Mouse (Mus musculus) erythroid progenitor cell, adult 5-6 weeks (primary cell): Measurements from ENCODE around the gene Mapk1ip1l. TPM values are rescaled to one million over a fixed set of nuclear protein-coding genes. Genes with fewer than 3 reads are reported as not detected.

ENCODE experiments used
- ATAC-seq: replicated peaks from 2 replicates; pipeline ENCODE4 v1.8.0; 2016; ENCODE audit warnings: moderate number of reproducible peaks, mild to moderate bottlenecking, moderate TSS enrichment, inconsistent platforms; ENCODE audit not compliant: poor library complexity, low FRiP score, severe bottlenecking
- total RNA-seq, 2 experiments: library from RNA; stranded (forward) in 1 of 2; stranded (reverse) in 1 of 2; fragments of 150-400 nt in 1 of 2; fragments of 186-747, 209-891 nt in 1 of 2; gene quantifications; 2 replicates each; pipeline versions ENCODE4 v1.2.3 to v1.2.4; 2015 to 2017; ENCODE audit warnings: low replicate concordance in 2 of 2

The Mapk1ip1l gene
- total RNA-seq (2015; ENCODE audit: low replicate concordance), result 51.9 and 67.5 TPM in 2 replicates
- total RNA-seq (2017; ENCODE audit: low replicate concordance), result 43.9 and 56.0 TPM in 2 replicates

DNA sequence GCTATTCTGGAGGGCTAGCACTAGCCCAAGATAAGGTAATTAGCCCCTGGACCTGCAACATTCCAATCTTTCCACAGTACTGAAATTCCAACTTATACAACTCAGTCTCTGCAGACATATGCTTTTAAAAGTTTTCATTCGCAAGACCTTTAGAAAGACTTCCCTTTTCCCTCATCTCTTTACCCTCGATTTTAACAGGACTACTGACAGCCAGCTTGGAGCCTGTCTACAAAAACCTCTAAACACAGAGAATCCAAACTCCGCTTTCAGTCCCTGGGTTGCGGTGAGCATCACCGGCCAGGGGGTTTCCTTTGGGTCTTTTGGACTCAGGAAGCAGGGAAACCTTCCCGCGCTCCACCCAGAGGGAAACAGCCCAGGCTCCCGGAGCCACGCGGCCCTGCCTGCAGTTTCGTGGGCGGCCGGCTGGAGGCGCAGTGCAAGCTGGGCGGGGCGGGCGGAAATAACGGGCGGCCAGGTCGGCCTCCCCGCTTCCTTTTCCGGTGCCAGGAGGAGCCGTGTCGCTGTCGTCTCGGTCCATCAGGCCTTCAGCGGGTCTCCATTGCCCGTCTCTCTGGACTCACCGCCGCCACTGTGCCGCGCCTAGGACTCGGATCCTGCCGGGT is at the start of gene Mapk1ip1l:
Mapk1ip1l (plus strand) TSS at position 482 of the 623 bp plus-strand sequence.
- ATAC-seq, result peak; percentile 97

GRCm38 (mm10) chr14:47249839-47250238 is 48.2 kb upstream of the Mapk1ip1l start:
- peak; percentile 84 for ATAC-seq

DNA sequence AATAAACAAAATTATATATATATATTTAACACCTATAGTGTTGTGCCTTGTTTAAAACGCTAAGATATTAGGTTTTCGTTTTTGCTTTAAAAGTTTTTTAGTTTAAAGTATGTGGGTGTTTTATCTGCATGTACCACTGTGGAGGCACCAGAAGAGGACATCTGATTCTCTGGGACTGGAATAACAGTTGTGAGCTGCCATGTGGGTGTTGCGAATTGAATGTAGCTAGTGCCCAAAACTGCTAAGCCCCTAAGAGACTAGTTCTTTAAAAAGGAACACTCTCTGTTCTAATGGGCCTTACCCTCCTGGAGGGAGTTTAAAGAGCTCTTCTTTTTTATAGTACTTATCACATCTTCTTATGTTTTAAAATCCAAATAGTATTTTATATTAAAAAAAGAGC is 33.2 kb upstream of the Mapk1ip1l start:
- no peak for ATAC-seq

DNA sequence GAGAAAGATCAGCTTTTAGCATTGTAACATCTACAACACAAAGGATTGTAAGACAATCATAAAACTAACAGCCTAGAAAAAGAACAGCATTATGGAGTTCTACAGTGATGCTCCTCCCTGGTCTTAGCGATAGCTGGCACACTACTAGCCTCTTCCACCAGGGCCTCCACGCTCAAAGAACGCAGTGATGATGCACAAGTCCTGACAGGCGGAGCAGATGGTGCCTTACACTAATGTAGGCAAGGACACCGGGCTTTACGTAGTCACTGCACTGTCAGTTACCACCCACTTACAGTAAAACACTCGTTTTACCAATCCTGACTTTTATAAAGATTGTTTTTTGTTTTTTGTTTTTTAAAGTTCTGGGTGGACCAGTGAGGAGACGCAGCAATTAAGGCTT is 32.2 kb upstream of the Mapk1ip1l start:
- no peak for ATAC-seq

- no peak for ATAC-seq
These were observed 29.0 kb upstream of the Mapk1ip1l start for GRCm38 (mm10) chr14:47269056-47269455.

GRCm38 (mm10) chr14:47269706-47270105 is 28.4 kb upstream of the Mapk1ip1l start:
- ATAC-seq, result no peak

DNA sequence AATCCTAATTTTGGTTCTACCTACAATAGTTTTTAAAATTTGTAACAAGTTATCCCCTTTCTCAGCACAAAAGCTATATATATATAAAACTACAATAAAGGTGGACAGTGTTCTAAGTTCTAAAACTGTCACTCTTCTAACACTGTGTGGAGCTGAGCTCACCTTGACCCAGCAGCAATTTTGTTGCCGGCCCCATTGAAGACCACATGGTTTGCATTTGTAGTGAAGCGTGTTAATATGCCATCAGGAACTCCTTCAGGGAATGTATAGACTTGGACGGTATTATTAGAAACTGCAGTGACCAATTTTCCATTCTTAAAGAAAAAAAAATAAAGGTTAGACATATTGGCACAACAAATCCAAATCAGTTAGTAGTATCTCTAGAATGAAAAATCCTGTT is 24.3 kb upstream of the Mapk1ip1l start:
- ATAC-seq, result no peak

- ATAC-seq, result peak; percentile 65; the same call in 1 of the 2 replicates
These were observed 22.6 kb upstream of the Mapk1ip1l start for GRCm38 (mm10) chr14:47275417-47275816.

GRCm38 (mm10) chr14:47276036-47276603 is 21.9 kb upstream of the Mapk1ip1l start:
- ATAC-seq, result peak; percentile 18; the same call in 1 of the 2 replicates

GRCm38 (mm10) chr14:47276637-47277393 is 21.3 kb upstream of the Mapk1ip1l start, which contains the start of the genes Wdhd1 and Socs4:
Wdhd1 (minus strand) TSS chr14:47276857.
Socs4 (plus strand) TSS chr14:47276931.
- peak; percentile 86 for ATAC-seq

DNA sequence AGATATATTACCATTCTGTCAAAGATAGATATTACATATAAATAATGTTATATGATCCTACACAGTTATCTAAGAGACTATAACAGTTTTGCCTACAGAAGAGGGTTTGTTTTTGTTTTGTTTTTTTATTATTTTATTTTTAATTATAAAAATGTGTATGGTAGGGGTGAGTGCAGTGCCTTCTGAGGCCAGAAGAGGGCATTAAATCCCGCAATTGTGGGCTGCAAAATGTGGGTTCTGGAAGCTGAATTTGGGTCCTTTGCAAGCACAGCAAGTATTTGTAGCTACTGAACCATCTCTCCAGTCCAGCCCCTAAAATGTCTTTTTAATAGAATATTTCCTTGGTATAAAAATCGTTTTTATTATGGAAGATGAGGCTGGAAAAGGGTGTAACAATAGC is 19.0 kb upstream of the Mapk1ip1l start:
- ATAC-seq, result no peak

DNA sequence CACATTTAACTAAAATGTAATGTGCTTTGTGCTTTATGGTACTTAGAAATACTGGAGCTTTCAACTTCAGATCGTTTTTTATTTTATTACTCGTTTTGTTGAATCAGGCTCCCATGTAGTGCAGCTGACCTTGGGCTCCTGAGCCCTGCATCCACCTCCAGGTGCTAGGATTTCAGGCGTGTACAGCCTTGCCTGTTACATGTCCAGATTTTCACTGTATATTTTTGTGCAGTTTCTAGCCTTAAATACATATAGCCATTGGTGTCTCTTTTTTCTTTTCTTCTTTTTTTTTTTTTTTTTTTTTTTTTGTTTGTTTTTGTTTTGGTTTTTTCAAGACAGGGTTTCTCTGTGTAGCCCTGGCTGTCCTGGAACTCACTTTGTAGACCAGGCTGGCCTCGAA is 16.5 kb upstream of the Mapk1ip1l start:
- no peak for ATAC-seq

- no peak for ATAC-seq
These were observed 14.5 kb upstream of the Mapk1ip1l start for GRCm38 (mm10) chr14:47283568-47283967.

- no peak for ATAC-seq
These were observed 12.8 kb upstream of the Mapk1ip1l start for GRCm38 (mm10) chr14:47285271-47285670.

DNA sequence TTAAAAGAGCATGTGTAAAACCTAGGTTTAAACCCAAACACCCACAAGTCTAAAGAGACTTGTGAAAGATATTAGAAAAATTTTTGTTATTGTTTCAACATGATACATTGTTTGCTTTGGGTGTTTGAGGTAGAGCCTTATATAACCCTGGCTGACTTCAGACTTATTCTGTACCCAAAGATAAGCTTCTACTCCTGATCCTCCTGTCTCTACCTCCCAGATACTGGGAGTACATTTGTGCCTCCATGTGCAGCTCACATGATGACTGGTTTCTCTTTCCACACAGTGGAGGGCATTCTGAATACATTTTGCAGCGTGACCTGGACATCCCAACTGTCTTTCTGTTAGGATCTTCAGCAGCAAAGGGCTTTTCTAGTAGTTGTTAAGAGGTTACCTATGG is 11.9 kb upstream of the Mapk1ip1l start:
- 0 out of 2 replicates have a peak, but pooled peaks have one; percentile 54 for ATAC-seq

GRCm38 (mm10) chr14:47287021-47287420 is 11.0 kb upstream of the Mapk1ip1l start:
- ATAC-seq, result no peak

- no peak for ATAC-seq
These were observed 6.3 kb upstream of the Mapk1ip1l start for GRCm38 (mm10) chr14:47291772-47292171.

- no peak for ATAC-seq
These were observed 3.9 kb upstream of the Mapk1ip1l start for GRCm38 (mm10) chr14:47294136-47294535.

- ATAC-seq, result no peak
These were observed 1.8 kb upstream of the Mapk1ip1l start for GRCm38 (mm10) chr14:47296232-47296631.

DNA sequence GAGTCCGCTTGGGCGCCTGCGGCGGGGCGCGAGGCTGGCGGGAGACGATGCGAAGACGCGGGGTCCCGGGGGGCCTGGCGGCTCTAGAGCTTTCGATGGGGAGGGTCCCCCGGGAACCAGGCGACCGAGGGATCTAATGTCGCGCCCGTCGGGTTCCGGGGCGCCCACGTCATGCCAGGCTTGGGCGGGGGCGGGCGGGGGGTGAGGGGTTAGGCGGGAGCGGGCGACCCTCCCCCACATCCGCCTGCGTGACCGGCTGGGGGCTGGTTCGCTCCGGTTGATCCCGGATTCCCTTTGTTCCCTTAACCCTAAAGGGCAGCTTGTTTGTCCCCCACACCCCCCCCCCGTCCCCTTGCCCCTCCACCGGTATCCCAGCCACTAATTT is 334 bp downstream of the Mapk1ip1l start:
- no peak for ATAC-seq

DNA sequence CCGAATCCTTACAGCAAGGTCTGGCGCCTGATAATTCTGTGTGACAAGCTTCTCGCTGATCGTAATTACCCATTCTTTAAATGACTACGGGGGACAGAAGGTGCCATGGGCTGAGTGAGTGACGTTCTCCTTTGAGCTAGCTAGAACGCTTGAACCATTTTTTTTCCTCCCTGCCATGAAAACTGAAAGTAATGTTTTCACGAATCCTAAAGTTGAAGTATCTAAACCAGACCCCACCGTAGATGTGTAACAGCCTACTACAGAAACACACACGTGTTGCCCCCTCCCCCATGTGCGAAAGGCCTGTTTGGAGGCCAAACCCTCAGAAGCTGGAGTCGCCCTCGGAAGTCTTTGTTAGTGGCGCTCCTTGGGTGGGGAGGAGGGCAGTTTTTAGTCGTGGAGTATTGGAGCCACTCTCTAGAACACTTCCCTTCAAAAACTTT is 774 bp downstream of the Mapk1ip1l start:
- ATAC-seq, result peak; percentile 68; the same call in 1 of the 2 replicates
